Mouse (Mus musculus) heart, adult 8-10 months (tissue): ENCODE measurements around the gene Pim3. TPM values are rescaled to one million over a fixed set of nuclear protein-coding genes. Genes with fewer than 3 reads are reported as not detected.

ENCODE experiments used
- DNase-seq: peaks from one replicate; pipeline ENCODE4 v3.0.0; 2022; ENCODE audit warnings: low spot score
- total RNA-seq, 4 experiments: library from RNA; stranded (reverse); gene quantifications; 2 replicates each; pipeline ENCODE4 v1.2.4; 2022

Gene Pim3
- total RNA-seq, 4 experiments from 2014 or later = 70.8 to 183 (median 86.1) TPM

DNA sequence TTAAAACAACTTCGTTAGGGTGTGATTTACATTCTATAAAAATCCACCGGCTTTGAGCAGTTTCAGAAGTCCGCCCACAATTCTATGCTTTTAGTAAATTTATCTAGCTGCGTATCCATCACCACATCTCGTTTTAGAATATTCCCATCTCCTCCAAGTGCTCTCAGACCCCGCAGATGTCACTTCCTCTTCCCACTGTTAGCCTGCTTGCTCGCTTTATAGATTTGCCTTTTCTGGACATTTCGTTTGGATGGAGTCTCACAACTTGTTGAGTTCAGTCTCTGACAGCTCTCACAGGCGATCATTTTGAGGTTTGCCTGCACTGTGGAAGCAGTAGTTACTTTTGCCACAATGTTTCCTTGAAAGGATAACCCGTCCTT is 15.0 kb downstream of the Pim3 start:
- no peak for DNase-seq

DNA sequence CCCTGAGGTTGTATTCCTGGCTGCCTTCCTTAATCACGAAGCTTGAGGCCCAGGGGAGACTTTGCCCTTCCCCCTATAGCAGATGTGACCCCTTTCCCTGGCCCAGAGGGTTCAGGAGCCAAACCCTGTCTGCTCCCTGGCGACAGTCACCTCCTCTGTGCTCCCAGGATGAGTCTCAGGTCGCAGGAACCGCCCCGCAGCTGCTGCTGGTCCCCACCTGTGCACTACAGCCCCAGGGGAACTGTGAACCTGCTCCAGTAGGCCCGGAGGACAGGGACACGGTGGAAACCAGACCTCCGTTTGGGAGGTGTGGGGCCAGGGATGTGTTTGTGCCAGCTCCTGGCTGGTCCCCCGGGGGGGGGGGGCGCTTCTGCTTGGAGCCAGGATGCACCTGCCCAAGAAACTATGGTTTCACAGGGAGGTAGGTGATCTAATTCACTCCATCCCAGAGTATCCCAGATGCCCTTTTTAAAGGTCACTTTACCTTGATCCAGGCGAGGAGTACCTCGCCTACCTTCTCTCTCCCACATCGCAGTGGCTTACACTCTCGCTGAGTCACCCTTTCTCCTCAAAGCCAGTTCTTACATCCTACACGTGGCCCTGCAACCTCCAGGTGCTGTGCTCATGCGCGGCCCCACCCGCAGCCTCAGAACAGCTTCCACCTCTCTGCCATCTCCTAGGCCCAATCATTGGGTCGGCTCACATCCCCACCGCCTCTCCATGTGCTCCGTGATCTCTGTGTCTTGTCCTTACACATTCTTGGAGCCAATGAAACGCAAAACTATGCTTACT is 19.5 kb downstream of the Pim3 start:
- DNase-seq = no peak

DNA sequence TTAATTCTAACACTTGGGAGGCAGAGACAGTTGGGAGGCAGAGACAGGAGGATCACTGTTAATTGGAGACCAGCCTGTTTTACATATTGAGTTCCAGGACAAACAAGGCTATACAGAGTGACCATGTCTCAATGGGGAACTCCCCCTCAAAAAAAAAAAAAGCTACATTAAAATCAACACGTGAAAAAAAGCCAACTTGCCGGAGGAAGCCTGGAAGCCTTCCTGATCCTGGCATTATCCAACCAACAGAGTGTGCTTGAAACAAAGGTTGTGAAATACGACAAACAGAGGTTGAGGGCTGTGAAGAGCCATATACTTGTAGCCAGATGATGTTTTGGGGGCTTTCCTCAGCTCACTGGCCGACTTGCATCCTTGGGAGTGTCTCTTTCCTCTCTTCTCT is 20.9 kb downstream of the Pim3 start:
- DNase-seq = no peak

DNA sequence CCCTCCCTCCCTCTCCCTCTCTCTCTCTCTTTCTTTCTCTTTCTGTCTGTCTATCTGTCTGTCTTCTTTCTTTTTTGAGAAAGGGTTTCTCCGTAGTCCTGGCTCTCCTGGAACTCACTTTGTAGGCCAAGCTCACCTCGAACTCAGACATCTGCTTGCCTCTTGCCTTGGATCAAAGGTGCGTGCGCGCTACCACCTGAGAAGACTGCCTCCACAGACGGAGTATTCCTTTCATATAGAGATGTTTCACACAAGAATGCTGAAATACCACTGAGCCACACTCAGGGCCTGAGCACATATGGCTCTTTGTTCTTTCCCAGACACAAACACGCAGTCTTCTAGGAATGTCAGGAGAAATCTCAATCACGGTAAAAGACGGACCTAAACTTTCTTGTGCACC is 21.4 kb downstream of the Pim3 start:
- no peak for DNase-seq

DNA sequence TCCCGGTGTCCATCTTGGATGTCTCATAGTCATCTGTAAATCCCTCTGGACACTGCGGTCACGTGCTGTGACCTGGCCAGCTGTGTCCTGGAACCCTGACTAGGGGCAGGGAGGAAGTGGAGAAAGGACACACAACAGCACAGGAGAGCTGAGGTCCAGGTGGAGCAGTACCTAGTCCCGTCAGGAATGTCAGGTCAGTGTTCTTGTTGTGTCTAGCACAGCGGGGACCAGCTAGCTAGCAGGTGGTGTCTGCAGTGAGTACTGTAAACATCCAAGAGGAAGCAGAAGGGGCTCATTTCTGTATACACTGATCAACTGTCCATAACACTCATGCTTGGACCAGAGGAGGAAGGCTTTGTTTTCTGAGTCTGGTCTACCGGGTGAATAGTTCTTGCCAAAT is 23.4 kb downstream of the Pim3 start:
- no peak for DNase-seq

DNA sequence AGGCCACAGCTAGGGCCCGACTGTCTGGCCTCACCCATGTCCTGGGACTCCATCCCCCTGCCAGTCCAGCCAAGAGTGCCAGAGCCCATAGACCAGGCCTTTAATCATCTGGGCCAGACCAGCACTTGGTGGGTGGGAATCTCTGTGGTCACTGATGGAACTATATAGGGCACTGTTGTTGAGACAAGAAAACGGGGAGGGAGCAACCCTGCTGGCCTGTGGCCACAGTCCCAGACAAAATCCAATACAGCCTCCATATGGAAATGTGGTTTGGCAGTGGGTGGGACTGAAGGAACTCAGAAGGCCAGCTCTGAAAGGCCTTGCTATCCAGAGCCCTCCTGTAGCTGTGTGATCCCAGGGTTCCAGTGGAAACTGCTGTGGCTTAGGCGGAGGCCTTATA is 27.0 kb downstream of the Pim3 start:
- DNase-seq = no peak

DNA sequence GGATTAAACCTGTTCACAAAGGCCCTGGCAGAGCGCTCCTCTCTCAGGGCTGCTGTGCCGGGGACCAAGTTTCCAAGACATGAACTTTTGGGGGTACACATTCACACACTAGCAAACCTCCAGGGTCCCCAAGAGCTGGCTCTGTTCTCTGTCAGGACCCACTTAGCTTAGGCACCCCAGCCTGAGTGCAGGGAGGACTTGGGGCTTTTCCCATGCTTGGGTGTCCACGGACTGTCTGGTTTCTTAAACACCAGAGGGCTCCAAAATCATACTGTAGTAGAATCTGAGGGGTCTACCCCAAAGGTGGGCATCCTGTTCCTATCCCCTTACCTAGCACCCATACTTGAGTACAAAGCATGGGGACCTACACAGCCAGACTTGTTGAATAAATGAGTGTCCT is 28.0 kb downstream of the Pim3 start:
- DNase-seq = no peak

DNA sequence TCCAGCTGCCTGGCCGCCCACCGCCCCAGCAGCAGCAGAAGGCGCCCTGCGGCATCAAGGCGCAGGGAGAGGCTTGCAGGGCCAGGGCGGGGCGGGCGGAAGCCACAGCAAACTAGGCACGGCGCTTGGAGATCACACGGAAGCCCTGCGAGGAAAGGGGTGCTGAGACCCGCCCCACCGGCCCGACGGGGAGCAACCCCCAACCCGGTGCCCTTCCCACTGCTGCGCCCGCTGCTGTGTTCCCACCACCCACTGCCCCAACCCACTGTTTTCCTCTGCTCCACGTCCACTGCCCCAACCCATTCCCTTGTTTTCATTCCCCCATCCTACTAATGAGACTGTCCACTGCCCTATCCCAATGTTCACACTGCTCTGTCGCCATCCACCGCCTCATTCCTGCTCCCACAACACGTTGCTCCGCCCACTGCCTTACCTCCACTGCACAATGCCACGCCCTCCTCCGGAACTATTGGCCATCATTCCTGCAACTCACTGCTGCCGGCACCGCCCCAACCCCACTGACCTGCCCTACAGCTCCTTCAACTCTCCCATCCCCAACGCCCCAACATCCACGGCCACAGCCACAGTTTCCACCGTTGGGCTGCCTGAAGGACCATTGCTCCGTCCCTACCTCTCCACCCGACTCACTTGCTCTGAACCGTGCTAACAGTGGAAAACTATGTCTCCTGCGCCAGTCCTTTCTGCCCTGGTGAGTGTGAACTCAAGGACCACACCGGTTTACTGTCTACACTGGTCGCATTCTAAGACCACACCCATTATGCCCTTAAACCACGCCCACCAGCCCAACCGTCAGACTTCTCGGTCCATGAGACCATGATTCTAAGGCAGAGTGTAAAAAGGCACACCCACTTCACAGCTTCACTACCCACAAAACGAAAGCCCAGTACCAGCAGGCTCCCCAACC is 29.0 kb downstream of the Pim3 start:
- peak; percentile 28 for DNase-seq

DNA sequence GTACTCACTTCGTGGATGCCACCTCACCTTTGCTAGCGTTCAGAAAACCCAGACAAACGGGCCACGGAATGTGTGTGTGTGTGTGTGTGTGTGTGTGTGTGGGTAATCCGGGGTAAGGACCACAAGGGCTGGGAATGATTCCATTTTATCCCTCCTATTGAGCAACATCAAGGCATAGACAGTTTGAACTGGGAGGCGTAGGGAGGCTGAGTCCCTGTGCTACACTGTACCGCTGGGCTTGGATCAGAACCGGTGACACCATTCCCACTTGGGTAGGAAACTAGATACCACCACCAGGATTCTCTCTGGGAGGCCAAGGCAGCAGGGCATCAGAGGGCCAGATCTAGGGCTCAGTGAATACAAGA is 29.7 kb downstream of the Pim3 start:
- no peak for DNase-seq

DNA sequence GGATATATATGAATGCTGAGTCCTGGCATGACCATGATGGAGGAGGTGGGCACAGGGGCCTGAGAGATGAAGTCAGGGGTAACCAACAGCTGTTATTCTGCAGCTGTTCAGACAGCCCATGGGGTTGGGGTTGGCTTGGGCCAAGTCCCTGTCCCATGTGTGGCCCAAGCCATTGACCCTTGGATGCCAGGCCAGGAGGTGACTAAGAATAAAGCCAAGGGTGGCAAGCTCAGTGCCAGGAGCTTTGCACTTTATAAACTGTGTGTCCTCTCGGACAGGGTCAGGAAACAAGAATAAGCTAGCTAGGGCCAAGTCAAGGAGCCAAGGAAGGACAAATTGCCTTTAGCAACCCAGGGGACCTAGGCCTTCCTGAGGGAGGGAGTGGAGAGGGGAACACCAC is 30.3 kb downstream of the Pim3 start:
- no peak for DNase-seq

DNA sequence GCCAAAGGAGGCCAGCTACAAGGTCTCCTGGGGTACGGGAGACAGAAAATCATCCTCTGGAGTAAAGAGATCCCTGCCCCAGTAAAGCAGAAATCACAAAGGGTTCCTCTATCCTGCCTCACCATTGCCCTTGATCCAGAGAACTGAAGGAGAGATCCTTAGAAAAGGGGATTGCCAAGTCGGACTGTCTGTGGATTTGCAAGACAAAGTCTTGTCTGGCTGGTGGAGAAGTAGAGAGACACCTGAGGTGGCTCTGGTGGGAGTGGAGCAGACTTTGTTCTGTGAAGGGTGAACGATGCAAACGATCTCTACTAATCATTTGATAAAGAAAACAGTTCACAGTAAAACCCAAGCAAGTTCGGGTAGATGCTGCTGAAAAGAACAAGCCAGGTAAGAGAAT is 30.9 kb downstream of the Pim3 start:
- no peak for DNase-seq

DNA sequence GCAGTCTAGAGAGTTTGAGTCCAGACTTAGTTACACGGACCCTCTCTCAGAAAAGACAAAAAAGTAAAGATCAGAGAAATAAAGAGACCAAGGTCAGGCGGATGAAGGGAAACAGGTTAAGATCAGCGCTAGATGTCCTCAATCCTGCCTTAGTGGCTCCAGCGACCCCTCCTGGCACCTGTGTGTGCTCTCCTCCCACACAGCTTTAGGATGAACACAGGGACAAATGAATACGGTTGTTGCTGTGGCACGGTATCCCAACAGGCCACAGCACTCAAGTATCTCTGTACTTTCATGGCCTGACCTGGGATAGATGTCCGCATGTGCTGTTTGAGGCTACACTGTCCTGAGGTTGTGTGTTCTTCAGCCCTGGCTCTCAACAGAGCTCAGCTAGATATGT is 33.1 kb downstream of the Pim3 start:
- DNase-seq = no peak

DNA sequence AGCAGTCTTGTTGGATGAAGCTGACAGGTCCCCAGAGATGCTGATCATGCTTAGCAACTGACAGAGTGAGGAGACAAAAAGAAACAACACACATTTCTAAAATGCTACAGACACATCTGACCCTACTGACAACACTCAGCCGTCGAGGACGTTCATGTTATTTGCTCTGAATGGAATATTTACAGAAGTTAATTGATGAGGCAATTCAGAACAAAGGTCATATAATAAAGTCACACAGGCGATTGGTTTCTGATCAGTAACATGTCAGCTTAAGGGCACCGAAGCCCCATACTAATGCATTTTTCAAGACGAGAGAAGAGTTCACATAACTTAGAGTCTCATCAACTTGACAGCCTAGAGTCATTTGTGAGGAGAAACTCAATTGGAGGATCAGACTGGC is 33.9 kb downstream of the Pim3 start:
- DNase-seq = no peak

DNA sequence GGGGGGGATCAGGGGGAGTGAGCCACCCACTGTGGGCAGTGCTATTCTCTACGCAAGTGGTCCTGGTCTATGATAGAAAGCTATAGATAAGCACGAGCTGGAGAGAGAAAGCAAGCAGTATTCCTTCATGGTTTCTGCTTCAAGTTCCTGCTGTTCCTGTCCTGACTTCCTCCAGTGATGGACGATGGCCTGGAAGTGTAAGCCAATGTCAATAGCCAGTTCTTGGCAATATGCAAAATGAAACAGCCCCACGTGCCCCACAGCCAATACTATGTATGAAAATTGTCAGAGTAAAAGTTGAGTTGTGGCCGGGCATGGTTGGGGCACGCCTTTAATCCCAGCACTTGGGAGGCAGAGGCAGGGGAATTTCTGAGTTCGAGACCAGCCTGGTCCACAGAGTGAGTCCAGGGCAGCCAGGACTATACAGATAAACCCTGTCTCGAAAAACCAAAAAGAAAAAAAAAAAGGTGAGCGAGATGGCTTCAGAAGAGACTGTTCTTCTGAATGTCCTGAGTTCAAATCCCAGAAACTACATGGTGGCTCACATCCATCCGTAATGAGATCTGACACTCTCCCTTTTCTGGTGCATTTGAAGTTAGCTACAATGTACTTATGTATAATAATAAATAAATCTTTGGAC is 34.5 kb downstream of the Pim3 start:
- no peak for DNase-seq

DNA sequence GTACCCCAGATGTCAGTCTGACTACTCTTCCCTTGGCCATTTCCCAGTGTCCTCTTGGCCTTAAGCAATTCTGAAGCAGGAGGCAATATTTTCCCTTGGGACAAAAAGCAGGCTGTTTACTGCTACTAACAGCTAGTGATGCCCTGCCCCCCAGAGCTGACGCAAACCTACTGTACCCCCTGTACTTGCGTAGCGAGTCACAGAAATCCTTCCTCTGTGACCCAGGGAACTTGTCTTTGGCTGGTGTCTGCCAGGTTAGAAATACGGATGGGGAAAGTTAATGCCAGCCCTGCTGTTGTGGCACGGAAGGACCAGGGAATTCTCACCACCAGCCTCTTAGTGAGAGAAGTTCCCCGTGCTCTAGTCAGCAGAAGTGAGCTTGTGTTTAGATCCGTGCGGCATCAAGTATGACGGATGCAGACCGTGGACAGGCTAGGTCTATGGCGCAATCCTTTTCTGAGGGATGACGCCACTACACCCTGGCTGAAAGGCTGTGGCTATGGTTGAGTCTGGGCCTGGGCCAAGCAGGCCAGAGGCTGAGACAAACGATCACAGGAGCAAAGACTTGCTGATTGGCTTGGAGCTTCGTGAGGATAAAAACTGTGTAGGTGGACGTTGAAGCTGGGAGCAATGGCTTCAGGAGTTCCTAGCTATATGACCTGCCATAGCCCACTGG is 40.4 kb downstream of the Pim3 start:
- no peak for DNase-seq

DNA sequence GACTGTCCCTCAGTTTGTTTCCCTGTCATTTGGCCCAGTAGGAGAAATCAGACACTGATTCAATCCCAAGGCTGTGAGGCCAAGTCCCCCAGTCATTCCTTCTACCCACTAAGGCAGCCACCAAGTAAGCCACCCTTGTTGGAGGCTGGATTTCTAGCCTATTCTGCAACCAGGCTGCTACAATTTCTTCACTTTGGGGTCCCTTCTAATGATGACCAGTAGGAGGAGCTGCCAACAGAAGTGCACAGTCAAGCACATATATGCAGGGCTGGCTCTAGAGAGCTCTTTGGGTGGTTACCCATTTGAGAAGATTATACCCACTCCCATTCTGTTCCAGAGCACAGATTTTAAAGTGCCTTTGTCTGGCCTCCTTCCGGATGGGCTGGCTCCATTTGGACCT is 41.1 kb downstream of the Pim3 start:
- DNase-seq = no peak

DNA sequence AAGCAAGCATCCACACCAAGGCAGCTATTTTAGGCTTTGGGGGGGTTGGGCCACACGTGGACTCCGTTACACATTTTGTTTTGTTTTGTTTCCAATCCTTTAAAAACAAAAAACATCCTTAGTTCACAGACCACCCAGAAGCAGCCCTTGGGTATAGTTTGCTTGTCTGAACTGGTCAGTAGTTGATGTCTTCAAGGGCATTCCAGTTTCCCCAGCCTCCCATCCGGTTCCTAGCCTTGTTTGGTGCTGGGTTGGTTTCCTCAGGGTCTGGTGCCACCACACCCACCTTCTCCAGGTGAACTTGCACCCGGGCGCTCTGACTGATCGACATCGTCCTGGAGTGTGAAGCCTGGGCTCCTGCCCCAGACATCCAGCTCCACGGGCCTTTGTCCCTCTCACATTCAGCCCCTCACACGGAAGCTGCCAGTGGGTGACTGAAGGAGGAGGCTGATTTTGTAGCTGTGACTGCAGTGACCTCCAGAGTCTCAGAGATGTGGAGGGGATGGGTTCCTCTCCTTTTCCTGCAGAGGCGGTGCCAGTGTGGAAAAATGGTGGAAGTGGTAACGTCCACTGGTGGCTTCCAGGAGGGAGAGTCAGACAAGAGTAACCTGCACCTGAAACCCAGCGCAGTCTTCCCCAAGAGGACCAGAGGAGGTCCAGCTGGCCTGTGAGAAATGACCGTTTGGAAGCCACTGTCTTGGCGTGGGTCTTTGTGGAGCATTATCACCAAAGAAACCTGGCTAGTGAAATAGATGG is 42.2 kb downstream of the Pim3 start:
- DNase-seq = no peak

DNA sequence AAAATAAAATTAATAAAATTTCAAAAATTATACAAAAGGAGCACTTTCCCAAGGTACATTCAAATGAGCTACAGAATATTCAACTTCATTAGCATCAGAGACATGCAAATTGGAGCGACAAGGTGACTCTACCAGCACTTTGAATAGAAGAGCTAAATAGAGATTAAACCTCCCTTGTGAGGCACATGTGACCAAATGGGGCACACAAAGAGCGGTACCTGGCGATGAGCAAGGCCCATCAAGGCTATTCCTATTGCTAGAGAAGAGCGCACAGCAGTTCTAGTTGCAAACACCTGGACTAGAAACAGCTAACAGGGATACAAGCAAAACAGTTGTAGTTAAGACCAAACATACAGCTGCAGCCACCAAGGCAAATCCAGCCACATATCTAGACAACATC is 44.4 kb downstream of the Pim3 start:
- DNase-seq = no peak

DNA sequence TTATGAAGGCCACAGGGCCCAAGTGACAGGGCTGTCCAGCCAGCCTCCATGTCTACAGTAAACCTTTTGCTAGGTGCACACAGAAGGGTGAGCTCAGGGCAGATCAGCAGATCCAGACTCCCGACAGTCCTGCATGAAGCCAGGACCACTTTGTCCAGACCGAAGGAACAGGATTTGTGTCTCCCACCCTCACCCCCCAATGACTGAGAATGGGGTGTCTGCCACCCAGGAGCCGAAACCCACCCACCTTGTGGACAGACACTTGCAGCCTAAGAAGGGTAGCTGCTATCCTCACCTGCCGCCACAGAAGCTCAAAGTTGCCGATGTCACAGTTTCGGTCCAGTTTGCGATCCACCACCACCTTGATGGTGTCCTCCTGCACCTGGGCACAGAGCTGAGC is 53.1 kb downstream of the Pim3 start:
- DNase-seq = no peak
